Mouse (Mus musculus) MEL (cell line): ENCODE data around the gene Tarm1.

Experiments
- CTCF ChIP-seq, 3 experiments: IDR thresholded peaks in 2 of 3; conservative IDR thresholded peaks in 1 of 3; 2 replicates each; pipeline ENCODE4 v1.5.1; 2011 to 2012; ENCODE audit warnings: low read length in 3 of 3, low read depth in 2 of 3, mild to moderate bottlenecking in 2 of 3, improper control_type of control experiment in 1 of 3, inconsistent platforms in 1 of 3, mixed read lengths in 1 of 3, moderate library complexity in 1 of 3; ENCODE audit not compliant: control insufficient read depth in 1 of 3, insufficient read depth in 1 of 3, poor library complexity in 1 of 3, severe bottlenecking in 1 of 3
- EP300 ChIP-seq, 2 experiments: IDR thresholded peaks; 2 replicates each; pipeline ENCODE4 v1.6.1; 2011; ENCODE audit warnings: improper control_type of control experiment in 2 of 2, low read length in 2 of 2, low read depth in 1 of 2, mild to moderate bottlenecking in 1 of 2
- NELFE ChIP-seq: IDR thresholded peaks from 2 replicates; pipeline ENCODE4 v1.6.1; 2011; ENCODE audit warnings: low read depth, low read length, improper control_type of control experiment
- POLR2A ChIP-seq, 2 experiments: IDR thresholded peaks; 2 replicates each; pipeline ENCODE4 v1.6.1; 2011 to 2012; ENCODE audit warnings: low read length in 2 of 2, mild to moderate bottlenecking in 2 of 2, control low read depth in 1 of 2, improper control_type of control experiment in 1 of 2, low read depth in 1 of 2, moderate library complexity in 1 of 2; ENCODE audit not compliant: control insufficient read depth in 1 of 2, insufficient read depth in 1 of 2, poor library complexity in 1 of 2
- USF1 ChIP-seq: IDR thresholded peaks from 2 replicates; pipeline ENCODE4 v1.6.1; 2014; ENCODE audit warnings: low read depth, mild to moderate bottlenecking, inconsistent platforms, low read length, improper control_type of control experiment, moderate library complexity

- TF ChIP-seq CTCF (IDR thresholded peaks at IDR 0.05 in 2 of 3, conservative IDR thresholded peaks at IDR 0.05 in 1 of 3; ENCODE audit: control insufficient read depth in 1 of 3, insufficient read depth in 1 of 3, low read depth in 2 of 3, low read length in 3 of 3, poor library complexity in 1 of 3, severe bottlenecking in 1 of 3) (no peak), EP300 (IDR thresholded peaks at IDR 0.05; ENCODE audit: low read depth in 1 of 2, low read length in 2 of 2) (no peak), POLR2A (IDR thresholded peaks at IDR 0.05; ENCODE audit: control insufficient read depth in 1 of 2, insufficient read depth in 1 of 2, low read depth in 1 of 2, low read length in 2 of 2, poor library complexity in 1 of 2) (no peak), USF1 (no peak), NELFE (no peak)
Measured at GRCm38 (mm10) chr7:3447026-3447425, 55.4 kb downstream of the Tarm1 start.
